Mouse (Mus musculus) gastrocnemius, postnatal 4 days (tissue): ENCODE measurements around the gene Numbl. TPM values are rescaled to one million over a fixed set of nuclear protein-coding genes. Genes with fewer than 3 reads are reported as not detected.

Experiments
- DNase-seq, 2 experiments: peaks; one replicate each; pipeline ENCODE4 v3.0.0; 2021 to 2022; ENCODE audit warnings: low spot score in 2 of 2, mixed read lengths in 2 of 2
- total RNA-seq, 2 experiments: library from RNA; stranded (reverse); gene quantifications; 2 replicates each; pipeline ENCODE4 v1.2.3; 2021

Numbl gene
- total RNA-seq, 2 experiments from 2014 or later, result 26.3 to 32.3 TPM

GRCm38 (mm10) chr7:27291795-27292466 is 33.7 kb downstream of the Numbl start:
- peak in 1 of 2 experiments; percentile 48 for DNase-seq

GRCm38 (mm10) chr7:27295956-27296355 is 37.7 kb downstream of the Numbl start:
- DNase-seq, result no peak

GRCm38 (mm10) chr7:27296518-27296917 is 38.3 kb downstream of the Numbl start:
- DNase-seq, result no peak

- DNase-seq, result no peak
These were observed 39.9 kb downstream of the Numbl start for GRCm38 (mm10) chr7:27298033-27298610.

GRCm38 (mm10) chr7:27298816-27299215 is 40.6 kb downstream of the Numbl start:
- no peak for DNase-seq

GRCm38 (mm10) chr7:27300351-27300750 is 42.1 kb downstream of the Numbl start:
- no peak for DNase-seq

GRCm38 (mm10) chr7:27300801-27301200 is 42.6 kb downstream of the Numbl start:
- no peak for DNase-seq

- peak; percentile 66 to 75 for DNase-seq
These were observed 43.9 kb downstream of the Numbl start for GRCm38 (mm10) chr7:27302172-27302571.

- DNase-seq, result no peak
These were observed 47.0 kb downstream of the Numbl start for GRCm38 (mm10) chr7:27305091-27305730.

GRCm38 (mm10) chr7:27306161-27307160 is 48.2 kb downstream of the Numbl start:
- peak in 1 of 2 experiments; percentile 50 for DNase-seq

- no peak for DNase-seq
These were observed 49.3 kb downstream of the Numbl start for GRCm38 (mm10) chr7:27307551-27307950.

- DNase-seq, result no peak
These were observed 50.8 kb downstream of the Numbl start for GRCm38 (mm10) chr7:27308821-27309549.

- no peak for DNase-seq
These were observed 51.6 kb downstream of the Numbl start for GRCm38 (mm10) chr7:27309832-27310231.

- peak in 1 of 2 experiments; percentile 54 for DNase-seq
These were observed 52.1 kb downstream of the Numbl start for GRCm38 (mm10) chr7:27310306-27310705.

- no peak for DNase-seq
These were observed 52.8 kb downstream of the Numbl start for GRCm38 (mm10) chr7:27310996-27311535.

GRCm38 (mm10) chr7:27311651-27312284 is 53.5 kb downstream of the Numbl start:
- DNase-seq, result no peak

- DNase-seq, result no peak
These were observed 56.2 kb downstream of the Numbl start for GRCm38 (mm10) chr7:27314393-27314792.

GRCm38 (mm10) chr7:27315958-27316357 is 57.7 kb downstream of the Numbl start:
- DNase-seq, result peak in 1 of 2 experiments; percentile 72

- DNase-seq, result no peak
These were observed 61.2 kb downstream of the Numbl start for GRCm38 (mm10) chr7:27319411-27319810.

GRCm38 (mm10) chr7:27322291-27322690 is 64.1 kb downstream of the Numbl start:
- no peak for DNase-seq
